Mouse (Mus musculus): Measurements from ENCODE around the gene Rer1.

- no peak for TF ChIP-seq POLR2A (IDR thresholded peaks at IDR 0.05; ENCODE audit: control insufficient read depth, low read depth, low read length)
- no peak for TF ChIP-seq CTCF (IDR thresholded peaks at IDR 0.05; ENCODE audit: control insufficient read depth, insufficient read depth, insufficient replicate concordance, low read depth, low read length)
Measured at GRCm38 (mm10) chr4:155123868-155124534, 37.8 kb upstream of the Rer1 start.

Measured in testis, adult 2 months (tissue).